Mouse (Mus musculus) adrenal gland, postnatal 14 days (tissue): ENCODE measurements around the gene Tcerg1l. TPM values are rescaled to one million over a fixed set of nuclear protein-coding genes. Genes with fewer than 3 reads are reported as not detected.
A peak's percentile ranks its signal among the peaks of the same experiment; 100 is the strongest.

ENCODE experiments used
- DNase-seq: peaks from one replicate; pipeline ENCODE4 v3.0.0; 2021; ENCODE audit warnings: mixed read lengths
- total RNA-seq: library from RNA; stranded (reverse); gene quantifications from 2 replicates; pipeline ENCODE4 v1.2.3, GENCODE M21; 2021

The Tcerg1l gene
- total RNA-seq, 1 experiment from 2014 or later, result 0.22 TPM

GRCm38 (mm10) chr7:138217556-138218098 lies 179.9 kb downstream of the Tcerg1l start:
- DNase-seq, result no peak

GRCm38 (mm10) chr7:138215177-138215830 lies 182.2 kb downstream of the Tcerg1l start:
- DNase-seq, result peak; percentile 11

- DNase-seq, result no peak
These were observed 182.8 kb downstream of the Tcerg1l start for GRCm38 (mm10) chr7:138214710-138215109.

GRCm38 (mm10) chr7:138209769-138210168 lies 187.8 kb downstream of the Tcerg1l start:
- DNase-seq, result no peak

- DNase-seq, result no peak
These were observed 192.4 kb downstream of the Tcerg1l start for GRCm38 (mm10) chr7:138205124-138205523.

- DNase-seq, result no peak
These were observed 195.2 kb downstream of the Tcerg1l start for GRCm38 (mm10) chr7:138202162-138202832.

- no peak for DNase-seq
These were observed 198.0 kb downstream of the Tcerg1l start for GRCm38 (mm10) chr7:138199333-138200058.

- DNase-seq, result no peak
These were observed 201.4 kb downstream of the Tcerg1l start for GRCm38 (mm10) chr7:138196139-138196538.

- DNase-seq, result no peak
These were observed 213.3 kb downstream of the Tcerg1l start for GRCm38 (mm10) chr7:138184197-138184596.

- no peak for DNase-seq
These were observed 215.3 kb downstream of the Tcerg1l start for GRCm38 (mm10) chr7:138182216-138182615.

- no peak for DNase-seq
These were observed 218.9 kb downstream of the Tcerg1l start for GRCm38 (mm10) chr7:138178617-138179016.

- peak; percentile 60 for DNase-seq
These were observed 221.5 kb downstream of the Tcerg1l start for GRCm38 (mm10) chr7:138176026-138176425.

GRCm38 (mm10) chr7:138170389-138170788 lies 227.1 kb downstream of the Tcerg1l start:
- no peak for DNase-seq
